Mouse (Mus musculus) frontal cortex, postnatal 14 days (tissue): ENCODE measurements at regions not wholly inside any gene's neighbourhood (a gene's known extent, or its start where the extent isn't known, plus 50 kb on each side); places are given as distances from the start of the nearest gene placed in this dataset.

Source experiments
- DNase-seq, 2 experiments: peaks; one replicate each; pipeline ENCODE4 v3.0.0; 2022; ENCODE audit warnings: low spot score in 2 of 2

DNA sequence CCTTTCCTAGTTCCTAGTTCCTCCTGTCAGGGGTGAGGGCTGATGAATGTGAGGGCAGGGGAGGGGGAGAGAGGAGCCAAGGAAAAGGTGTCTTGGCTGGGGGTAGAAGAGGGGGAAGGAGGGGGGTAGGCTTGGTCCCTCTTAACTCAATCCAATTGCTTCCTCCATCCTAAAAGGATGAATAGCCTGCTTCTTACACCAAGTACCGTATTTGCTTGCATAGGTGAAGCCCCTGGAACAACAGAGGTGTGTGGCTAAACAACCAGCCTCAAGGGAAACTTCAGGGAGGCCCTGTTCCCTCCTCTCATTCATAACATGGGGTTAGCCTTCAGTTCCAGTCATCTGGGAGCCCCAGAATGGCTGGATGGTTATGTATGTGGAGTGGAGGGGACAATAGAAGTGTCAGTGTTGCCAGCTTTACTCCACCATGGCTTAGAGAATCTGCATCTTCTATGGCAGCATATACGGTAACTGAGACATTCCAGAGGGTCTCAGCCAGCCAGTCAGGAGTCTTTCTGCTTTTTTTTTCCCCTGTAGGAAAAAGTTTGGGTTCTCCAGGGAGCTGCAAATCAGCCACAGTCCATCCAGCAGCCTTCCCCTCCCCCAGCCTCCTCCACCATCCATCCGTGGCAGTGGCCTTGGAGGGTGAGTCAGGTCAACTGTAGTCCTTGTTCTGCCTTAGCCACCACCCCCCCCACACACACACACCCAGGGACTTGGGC, 100.2 kb upstream of the Ccnd2 start:
- no peak for DNase-seq

DNA sequence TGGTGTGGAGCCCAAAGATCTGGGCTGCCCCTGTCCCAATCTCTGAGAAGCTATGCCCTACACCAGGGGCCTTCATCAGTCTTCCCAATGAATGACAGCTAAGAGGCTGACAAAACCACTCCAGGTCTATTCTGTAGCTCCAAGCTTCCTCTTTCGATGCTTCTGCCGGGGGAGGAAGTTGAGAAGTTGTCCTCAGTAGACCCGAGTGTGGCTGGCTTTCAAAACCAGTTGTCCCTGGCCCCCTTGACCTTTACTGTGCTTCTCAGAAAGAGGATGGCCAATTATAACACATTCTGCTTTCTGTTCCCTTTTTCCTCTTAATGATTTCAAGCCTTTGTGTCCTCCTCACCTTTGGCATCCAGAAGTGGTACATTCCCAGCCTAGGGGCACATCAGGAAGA, 101.9 kb upstream of the Ccnd2 start:
- DNase-seq: no peak

DNA sequence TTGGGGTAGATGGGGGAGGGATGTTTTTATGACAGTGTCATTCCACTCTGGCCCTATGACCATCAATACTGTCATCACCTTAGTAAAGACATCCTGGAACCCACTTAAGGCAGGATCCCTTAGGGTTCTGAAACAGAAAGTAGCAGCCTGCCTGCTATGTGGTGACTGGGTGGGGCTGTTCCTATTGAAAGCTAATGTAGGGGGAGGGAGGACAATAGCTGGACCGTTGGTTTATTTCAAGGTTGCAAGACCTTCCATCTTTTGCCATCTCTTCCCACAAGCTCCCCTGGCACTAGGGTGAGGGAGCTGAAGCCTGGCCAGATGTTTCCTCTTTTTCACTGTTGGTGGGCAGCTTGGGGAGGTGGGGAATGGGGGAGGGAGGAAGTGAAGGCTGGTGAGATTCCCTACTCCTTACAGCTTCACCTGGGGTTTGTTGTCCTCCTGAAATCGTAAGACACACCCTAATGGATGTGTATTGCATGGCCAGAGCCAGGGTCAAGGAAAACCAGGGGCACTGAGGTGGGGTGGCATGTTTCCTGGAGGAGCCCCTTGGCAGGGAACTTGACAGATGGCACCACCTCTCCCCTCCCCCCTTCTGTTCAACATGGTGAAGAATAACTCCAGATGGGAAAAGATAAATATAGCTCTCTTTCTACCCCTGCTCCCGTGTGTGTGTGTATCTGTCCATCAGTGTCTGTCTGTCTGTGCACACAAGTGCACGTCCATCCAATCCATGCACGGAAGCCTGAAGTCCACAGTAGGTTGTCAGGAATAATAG, 112.1 kb upstream of the Ccnd2 start:
- no peak for DNase-seq

DNA sequence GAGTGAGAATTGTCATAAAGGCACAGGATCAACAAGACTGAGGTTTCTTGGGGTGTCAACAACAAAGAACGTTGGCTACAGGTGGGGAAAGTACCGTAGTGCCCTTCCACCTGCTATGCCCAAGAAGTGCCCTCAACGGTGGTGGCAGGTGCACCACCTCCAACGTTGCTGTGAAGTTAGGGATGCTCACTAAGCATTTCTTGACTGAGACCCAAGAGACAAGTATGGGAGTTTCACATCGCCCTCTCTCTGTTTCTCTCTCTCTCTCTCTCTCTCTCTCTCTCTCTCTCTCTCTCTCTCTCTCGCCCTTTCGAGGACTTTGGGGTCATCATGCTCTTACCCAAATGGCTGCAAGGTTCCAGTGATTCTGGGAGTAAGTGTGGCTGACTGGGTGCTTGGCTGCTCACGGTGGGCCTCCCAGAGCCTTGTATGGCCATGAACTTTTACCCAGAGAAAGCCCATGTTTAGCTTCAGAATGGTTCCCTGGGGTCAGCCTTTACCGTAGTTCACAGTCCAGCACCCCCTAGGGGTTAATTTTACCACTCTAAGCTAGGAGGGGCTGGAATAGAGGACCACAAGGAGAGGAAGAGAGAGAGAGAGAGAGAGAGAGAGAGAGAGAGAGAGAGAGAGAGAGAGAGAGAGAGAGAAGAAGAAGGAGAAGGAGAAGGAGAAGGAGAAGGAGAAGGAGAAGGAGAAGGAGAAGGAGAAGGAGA, 113.2 kb upstream of the Ccnd2 start:
- no peak for DNase-seq

DNA sequence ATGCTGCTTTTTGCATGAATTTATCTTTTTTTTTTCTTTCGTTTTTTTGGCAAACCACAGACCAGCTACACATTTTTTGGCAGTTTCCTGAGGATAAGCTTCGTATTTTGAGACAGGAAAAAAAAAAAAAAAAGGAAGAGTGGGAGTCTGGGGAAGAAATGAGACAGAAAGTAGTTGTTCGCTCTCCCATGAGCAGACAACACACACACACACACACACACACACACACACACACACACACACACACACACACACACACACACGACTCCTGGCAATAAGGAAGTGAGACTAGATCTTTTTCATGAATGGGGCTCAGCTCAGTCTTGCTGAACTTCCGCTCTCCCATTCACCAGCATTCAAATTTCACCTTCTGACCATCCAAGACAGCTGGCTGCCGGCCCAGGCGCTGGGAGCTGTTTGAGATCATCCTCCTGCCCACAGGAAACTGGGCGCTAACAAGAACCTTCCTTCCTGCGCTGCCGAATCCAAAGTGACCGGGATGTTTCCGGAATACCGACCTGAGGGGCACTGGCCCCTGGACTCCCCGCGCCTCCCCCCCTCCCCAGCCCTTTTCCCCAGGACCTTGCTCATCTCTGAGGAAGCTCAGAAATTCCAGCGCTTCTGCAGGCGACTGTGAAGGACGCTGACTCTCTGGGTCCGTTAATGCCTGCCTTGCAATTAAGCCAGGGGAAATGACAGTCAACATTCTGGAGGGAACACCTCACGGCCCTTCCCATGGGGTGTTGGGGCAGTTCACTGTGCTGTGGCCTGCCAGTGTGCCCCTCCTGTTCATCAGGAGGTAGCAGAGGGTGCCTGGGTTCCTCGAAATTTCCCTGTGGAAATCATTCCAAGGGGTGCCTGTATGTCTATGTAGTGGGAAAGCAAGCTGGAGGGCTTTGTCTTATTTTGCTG, 114.2 kb upstream of the Ccnd2 start:
- DNase-seq: peak; percentile 56 to 64

DNA sequence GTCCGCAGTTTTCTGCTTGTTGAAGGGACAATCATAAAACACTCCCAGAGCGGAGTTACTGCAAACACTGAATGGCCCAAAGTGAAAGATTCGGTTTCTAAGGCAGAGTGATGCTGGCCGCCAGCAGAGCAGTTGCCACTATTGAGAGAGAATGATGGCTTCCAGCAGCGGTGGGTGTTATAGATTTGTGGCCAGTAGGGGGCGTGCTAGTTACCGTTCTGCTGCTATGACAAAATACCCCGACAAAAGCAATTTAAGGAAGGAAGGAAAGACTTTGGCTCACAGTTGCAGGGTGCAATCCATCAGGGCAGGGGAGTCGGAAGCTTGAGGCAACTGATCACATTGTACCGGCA, 114.8 kb upstream of the Ccnd2 start:
- DNase-seq: peak in 1 of 2 experiments; percentile 13

DNA sequence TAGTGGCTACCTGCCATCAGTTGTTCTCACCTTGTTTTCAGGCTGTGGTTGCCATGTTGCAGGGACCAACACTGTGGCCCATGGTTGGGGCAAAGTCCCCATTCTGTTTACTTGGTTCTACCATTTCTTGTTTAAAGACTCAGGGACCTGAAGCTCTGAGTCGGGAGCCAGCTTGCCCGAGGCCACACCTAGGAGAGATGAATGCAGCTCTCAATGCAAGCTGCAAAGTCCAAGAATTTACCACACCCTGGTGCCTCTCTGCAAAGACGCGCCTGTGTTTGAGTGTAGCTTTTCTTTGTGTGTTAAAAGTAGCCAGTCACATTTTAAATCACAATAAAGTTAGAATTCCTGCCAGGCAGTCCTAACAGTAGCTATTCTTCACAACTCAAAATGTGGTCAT, 117.0 kb upstream of the Ccnd2 start:
- no peak for DNase-seq

DNA sequence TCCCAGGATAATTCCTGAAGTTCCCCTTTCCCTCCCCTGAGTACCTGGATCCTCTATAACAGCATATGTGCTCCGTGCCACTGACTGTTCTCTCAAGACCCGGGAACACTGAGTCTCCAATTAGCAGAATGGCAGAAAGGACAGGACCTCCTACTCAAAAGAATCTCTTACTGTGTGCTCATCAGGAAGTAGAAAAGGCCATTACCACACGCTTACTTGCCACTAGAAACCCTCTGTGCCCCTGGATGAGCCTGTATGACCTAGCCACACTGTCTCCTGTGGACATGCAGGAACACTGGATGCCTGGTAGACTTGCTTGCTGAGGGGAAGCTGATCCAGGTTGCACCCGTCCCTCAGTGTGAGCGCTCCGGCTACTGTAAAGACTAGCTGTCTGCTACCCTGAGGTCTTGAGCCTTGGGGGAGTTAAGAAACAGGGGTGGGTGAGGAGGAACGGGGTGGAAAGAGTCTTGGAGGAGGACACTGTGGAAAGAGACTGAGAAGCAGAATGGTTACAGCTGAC, 117.6 kb upstream of the Ccnd2 start:
- DNase-seq: no peak

DNA sequence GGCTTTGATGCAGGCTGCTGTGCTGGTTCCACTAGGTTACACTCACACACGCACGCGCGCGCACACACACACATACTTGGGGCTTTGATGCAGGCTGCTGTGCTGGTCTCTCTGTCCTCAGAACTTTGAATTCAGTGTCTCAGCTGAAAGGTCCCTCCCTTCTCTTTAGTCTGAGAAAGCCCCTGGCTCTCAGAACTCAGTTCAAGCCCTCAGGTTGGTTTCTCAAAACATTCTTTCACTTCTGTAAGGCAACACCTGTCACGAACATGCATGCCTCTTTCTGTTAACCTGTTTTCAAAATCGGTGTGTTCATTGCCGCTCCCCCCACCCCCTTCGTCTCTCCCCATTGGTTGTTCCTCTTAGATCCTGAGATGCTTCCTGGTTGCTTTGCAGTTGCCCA, 118.8 kb upstream of the Ccnd2 start:
- no peak for DNase-seq

DNA sequence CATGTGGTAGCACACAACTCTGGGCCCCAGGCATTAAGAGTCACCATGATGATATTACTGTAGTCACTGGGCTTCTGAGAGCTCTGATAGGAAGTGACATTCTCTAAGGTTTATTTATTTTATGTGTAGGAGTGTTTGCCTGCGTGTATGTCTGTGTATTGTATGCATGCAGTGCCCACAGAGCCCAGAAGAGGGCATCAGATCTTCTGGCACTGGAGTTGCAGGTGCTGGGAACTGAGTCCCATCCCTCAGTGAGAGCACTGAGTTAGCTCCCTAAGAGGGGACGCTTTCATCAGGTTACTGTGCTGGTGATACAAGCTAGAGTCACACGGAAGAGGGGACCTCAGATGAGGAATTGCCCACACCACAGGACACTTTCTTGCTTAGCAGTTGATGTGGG, 119.4 kb upstream of the Ccnd2 start:
- DNase-seq: no peak

DNA sequence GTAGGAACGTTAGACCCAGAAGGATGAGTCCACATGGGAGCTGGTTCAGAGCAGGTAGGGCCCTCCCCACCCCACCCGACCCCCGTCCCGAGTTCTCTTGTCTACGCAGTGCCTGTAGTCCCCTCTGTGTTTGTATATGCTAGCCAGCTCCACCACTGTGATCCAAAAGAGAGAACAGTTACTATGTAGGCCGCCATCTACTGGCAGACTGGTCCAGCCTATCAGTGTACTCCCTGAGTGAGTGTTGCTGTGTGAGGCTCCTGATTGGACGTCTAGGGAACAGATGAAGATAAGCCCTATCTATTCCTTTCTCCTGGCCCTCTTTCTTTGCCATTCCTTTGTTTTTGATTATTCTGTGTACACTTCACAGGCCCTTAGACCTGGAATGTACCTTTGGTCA, 120.6 kb upstream of the Ccnd2 start:
- DNase-seq: no peak

DNA sequence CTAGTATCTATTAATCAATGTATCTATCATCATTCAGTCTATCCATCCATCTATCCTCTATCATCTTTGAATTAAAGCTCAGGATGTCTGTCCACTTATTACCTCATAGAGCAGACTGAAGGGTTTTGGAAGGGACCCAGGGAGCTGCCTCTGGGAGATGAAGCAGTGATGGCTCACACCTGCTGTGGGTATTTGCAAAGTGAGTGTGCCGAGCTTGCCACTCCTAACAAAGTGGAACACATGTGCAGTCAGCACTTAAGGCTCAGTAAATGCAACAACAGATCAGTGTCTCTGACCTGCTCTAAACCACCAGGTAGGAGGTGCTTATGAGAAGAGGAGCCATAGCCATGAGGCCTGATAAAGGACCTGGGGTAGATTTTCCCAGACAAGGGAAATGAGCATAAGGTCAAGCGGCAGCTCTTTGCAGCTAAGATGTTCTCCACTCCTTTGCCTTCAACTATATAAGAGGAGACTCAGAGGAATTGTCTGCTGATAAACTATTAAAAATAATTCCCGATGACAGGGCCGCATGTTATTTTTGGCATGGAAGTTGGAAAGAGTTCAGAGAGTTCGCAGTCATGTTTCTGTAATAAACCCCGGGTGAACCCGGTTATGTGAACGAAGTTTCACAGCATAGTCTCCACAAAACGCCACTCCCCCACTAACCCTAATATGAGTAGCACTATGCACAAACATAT, 122.9 kb upstream of the Ccnd2 start:
- DNase-seq: no peak

DNA sequence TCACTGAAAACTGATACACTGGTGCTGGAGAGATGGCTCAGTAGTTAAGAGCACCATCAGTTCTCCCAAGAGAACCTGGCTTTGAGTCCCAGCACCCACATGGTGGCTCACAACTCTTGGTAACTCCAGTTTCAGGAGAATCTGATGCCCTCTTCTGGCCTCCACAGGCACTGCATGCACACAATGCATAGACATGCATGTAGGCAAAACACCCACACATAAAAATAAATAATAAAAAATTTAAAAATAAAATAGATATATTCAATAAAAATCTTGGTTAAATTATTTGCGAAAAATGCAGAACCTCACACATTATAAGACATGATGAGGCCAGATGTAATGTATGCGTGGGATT, 123.4 kb upstream of the Ccnd2 start:
- DNase-seq: no peak

DNA sequence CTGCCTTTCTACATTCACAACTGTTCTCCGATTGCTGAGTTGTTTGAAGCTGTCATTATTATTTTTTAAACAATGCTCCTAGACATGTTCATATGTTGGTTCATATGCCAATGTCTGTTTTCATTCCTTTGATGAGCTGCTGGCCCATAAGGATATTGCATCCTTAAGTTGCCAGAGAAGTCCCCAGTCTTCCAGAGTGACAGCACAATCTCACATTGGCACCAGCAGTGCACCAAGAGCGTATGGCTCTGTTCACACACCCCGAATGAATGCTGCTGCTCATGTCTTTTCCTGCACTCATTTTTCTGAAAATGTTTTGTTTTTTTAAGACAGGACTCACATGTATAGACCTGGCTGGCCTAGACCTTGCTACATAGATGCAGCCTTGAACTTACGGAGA, 124.4 kb upstream of the Ccnd2 start:
- no peak for DNase-seq

DNA sequence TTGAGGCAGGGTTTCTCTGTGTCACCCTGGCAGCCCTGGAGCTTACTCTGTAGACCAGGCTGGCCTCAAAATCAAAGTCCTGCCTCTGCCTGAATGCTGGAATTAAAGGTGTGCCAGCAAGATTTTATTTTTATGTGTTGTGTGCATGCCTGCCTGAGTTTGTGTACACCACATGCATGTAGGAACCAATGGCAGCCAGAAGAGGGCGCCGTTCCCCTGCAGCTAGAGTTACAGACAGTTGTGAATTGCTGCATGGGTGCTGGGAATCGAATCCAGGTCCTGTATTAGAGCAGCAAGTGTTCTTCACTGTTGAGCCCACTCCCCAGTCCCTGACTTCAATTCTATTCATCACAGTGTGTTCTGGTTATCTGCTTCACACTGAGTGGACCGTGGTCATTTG, 126.4 kb upstream of the Ccnd2 start:
- no peak for DNase-seq

DNA sequence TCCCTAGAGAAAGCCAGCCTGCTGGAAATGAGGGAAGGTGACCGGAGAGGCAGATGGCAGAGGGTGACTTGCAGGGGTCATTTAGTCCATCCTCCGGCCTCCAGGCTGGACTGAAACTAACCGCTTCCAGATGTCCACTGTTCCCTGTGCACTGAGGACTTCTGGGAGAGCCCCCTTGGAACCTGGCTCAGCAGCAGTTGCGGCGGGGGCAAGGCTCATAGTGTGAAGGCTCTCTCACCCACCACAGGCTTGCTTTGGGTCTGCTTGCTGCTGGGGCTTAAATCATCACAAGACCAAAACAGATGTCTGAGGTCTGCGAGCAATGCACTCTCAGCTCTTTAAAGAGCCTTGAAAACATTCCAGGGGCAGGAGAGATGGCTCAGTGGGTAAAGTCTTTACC, 132.2 kb upstream of the Ccnd2 start:
- DNase-seq: no peak

DNA sequence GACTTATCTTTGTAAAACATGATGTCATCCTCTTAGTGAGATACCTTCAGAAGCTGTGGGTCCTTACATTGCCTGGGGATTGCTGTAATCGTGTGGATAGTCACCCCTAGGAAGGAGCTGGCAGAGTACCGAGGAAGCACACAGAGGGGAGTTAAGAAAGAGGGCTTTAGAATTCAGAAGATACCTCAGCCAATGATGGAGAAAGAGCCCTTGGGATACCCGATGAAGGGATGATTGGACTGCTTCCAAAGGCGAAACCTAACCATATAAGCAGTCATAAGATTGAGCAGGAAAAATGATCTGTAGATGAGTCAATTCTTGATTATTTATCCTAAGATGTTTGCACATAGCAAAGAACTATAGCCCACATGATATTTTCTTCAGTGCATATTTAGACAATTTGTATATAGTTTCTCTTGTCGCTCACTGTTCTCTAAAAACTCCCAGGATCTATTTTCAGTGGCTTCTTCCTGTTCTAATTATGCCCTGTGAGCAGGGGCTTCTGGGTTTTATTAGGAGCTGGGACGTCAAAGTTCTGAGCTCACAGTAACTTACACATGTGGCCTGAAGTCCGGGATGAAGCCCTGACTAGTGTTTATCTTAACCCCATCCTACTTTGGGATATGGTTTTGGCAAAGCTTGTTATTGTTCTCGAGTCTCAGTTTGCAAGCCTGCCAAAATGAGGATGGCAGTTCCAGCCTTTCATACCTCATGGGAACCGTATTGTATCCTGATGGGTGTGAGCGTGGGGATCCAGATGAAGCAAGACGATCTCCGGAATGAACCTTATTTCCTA, 134.9 kb upstream of the Ccnd2 start:
- no peak for DNase-seq

DNA sequence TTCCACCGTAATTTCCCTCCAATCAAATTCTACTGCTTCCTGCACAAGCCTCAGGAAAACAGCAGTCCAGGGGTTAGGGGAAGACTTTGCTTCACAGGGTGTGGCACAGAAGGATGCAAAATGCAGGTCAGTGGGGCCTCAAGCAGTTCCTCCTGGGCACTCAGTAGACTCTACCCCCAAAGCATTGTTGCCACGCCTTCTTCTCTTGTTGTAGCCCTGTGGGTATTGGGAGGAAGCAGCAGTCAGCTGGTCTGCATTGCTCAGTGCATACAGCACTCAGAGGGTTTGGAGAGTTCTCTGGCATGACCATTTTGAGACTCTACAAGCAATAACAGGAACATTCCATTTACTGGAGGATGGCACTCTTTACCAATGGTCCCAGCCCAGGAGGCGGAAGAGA, 137.0 kb upstream of the Ccnd2 start:
- no peak for DNase-seq

DNA sequence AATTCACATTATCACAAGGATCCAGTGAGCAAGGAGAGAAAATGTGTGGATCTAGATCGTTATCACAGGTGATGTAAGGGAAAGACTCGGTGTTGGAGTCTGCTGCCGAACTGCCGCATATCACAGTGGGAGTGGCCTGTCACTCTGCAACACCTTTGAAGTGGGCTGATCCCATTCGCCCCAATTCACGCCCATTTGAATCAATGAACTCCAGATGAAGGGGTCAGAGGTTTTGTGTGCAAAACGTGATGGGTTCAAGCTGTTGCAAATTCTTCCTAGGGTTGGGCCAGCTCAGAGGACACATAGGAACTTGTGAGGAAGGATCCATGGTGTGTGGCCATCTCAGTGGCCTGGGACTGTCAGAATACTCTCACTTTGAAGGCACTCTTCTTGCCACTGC, 139.9 kb upstream of the Ccnd2 start:
- DNase-seq: no peak

DNA sequence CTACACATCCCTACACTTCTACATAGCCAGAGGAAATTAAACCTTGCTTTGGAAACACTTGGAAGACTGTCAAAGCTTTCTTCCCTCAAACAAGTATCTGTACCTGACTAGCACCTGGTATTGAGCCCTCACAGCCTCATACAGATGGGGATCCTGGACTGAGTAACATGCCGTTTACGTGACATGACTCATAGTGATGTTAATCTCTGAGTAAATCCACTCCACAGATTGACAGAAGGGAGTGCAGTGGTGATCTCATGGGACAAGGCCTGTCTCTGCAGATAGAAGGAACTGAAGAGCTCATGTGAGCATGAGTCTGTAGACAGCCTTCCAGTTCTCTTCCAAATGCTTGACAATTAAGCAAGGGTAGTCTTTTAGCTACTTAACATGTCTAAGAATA, 141.8 kb upstream of the Ccnd2 start:
- no peak for DNase-seq
